In the genomic region with DNA sequence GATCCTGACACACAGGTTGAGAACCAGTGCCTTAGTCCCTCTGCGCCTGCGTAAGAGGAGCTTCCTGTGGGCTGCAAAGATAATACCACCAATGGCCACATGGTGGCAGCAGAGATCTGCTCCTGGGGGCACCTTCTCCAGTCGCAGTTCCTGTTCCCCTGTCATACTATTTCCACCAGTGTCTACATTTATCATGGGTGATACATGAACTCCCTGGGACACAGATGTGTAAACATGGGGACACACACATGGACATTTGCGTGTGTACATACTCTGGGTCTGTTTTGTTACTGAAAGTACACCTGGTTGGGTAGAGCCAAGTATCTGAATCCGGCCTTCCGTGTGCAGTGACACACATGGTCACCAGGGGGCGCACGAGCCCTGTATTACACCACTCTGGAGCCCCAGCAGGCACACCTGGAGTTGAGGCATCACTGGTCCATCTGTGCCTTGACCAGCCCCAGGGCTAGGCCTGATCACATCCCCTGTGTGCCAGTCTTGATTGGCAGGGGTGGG, we compare ENCODE assay signal across 8 mouse cellular contexts. TPM values are rescaled to one million over a fixed set of nuclear protein-coding genes. Genes with fewer than 3 reads are reported as not detected.
DNase-seq lines count a peak whose midpoint lies in the region; ATAC-seq and TF ChIP-seq lines count a peak whose summit lies in the region.

No protein-coding gene starts in this region.

- no peaks in the 10 kb centered on the region for H3K4me1 ChIP-seq in embryonic fibroblast, embryonic 13.5 days (ENCODE audit: control insufficient read depth, insufficient read depth, low read length)
- H3K4me1 ChIP-seq in limb, embryonic 13.5 days = no peaks in the 10 kb centered on the region
- H3K4me1 ChIP-seq in midbrain, embryonic 15.5 days = no peaks in the 10 kb centered on the region

- no peaks in the 10 kb centered on the region for H3K36me3 ChIP-seq in limb, embryonic 13.5 days
- no peaks in the 10 kb centered on the region for H3K36me3 ChIP-seq in midbrain, embryonic 15.5 days (replicated peaks)

- TF ChIP-seq POLR2A in embryonic fibroblast, embryonic 13.5 days (IDR thresholded peaks at IDR 0.05; ENCODE audit: low read depth, low read length) = no peak

- H3K9me3 ChIP-seq in limb, embryonic 13.5 days = peaks cover 3% of the 10 kb centered on the region; the same call in 1 of the 2 replicates
- H3K9me3 ChIP-seq in midbrain, embryonic 15.5 days = no peaks in the 10 kb centered on the region

- TF ChIP-seq CTCF in embryonic fibroblast, embryonic 13.5 days (IDR thresholded peaks at IDR 0.05; ENCODE audit: borderline replicate concordance, insufficient read depth, low read length) = peak; percentile 68

- no peaks in the 10 kb centered on the region for H3K27me3 ChIP-seq in limb, embryonic 13.5 days
- 0 out of 2 replicates have a peak, but pooled peaks cover 4% of the 10 kb centered on the region for H3K27me3 ChIP-seq in midbrain, embryonic 15.5 days (replicated peaks)

- 0 out of 2 replicates have a peak overlapping the region, but pooled peaks have one; percentile 16 for H3K4me2 ChIP-seq in limb, embryonic 13.5 days (replicated peaks)
- no peak overlapping the region for H3K4me2 ChIP-seq in midbrain, embryonic 15.5 days

- peak; percentile 33; the same call in 1 of the 2 replicates for ATAC-seq in limb, embryonic 13.5 days (ENCODE audit: low FRiP score, low read depth)
- peak; percentile 63 for ATAC-seq in midbrain, embryonic 15.5 days (replicated peaks)

- no peak overlapping the region for H3K4me3 ChIP-seq in embryonic fibroblast, embryonic 13.5 days (ENCODE audit: insufficient read depth, low read length)
- no peak overlapping the region for H3K4me3 ChIP-seq in limb, embryonic 13.5 days
- H3K4me3 ChIP-seq in midbrain, embryonic 15.5 days = no peak overlapping the region

- 15% methylated on average over 8 of the region's 8 CpGs for WGBS in limb, embryonic 13.5 days
- WGBS in midbrain, embryonic 15.5 days = 17% methylated on average over 8 of the region's 8 CpGs

- H3K9ac ChIP-seq in limb, embryonic 13.5 days = no peak overlapping the region
- H3K9ac ChIP-seq in midbrain, embryonic 15.5 days = no peak overlapping the region

- no peak overlapping the region for H3K27ac ChIP-seq in embryonic fibroblast, embryonic 13.5 days (ENCODE audit: insufficient read depth, low read length)
- H3K27ac ChIP-seq in limb, embryonic 13.5 days = no peak overlapping the region
- H3K27ac ChIP-seq in midbrain, embryonic 15.5 days = no peak overlapping the region

- DNase-seq in 3134 (ENCODE audit: extremely low read depth, insufficient read length, low spot score) = peak; percentile 53
- peak; percentile 92 for DNase-seq in adrenal gland, postnatal 25 days
- DNase-seq in heart, adult 9 months (ENCODE audit: low spot score in 2 of 2) = peak; percentile 80 to 86
- peak; percentile 93 for DNase-seq in kidney, adult 9 months
- peak; percentile 89 to 98 for DNase-seq in spleen, adult 18-20 months

RNA-seq across cellular contexts. Expression of gene Tmem121, which starts 36.4 kb away (rescaled TPM):
- total RNA-seq in adrenal gland, postnatal 25 days (2021) = 4.1 and 4.3 TPM in 2 replicates
- polyA plus RNA-seq in embryonic fibroblast, embryonic 13.5 days (2011; ENCODE audit: insufficient read length, low read depth, missing spikeins) = 7.2 and 8.3 TPM in 2 replicates
- polyA plus RNA-seq in limb, embryonic 13.5 days (2015; fragmentation: Nextera tagmentation; extraction: Ambion mirVana) = 21.2 and 23.4 TPM in 2 replicates
- polyA plus RNA-seq in midbrain, embryonic 15.5 days (2015; fragmentation: Nextera tagmentation; extraction: Ambion mirVana) = 44.9 and 50.6 TPM in 2 replicates
